Mouse (Mus musculus) ES-E14 (cell line): ENCODE data around the gene Pygm. TPM values are rescaled to one million over a fixed set of nuclear protein-coding genes. Genes with fewer than 3 reads are reported as not detected.
A peak's percentile ranks its signal among the peaks of the same experiment; 100 is the strongest.

Experiments used
- DNase-seq: peaks from one replicate; pipeline ENCODE4 v3.0.0-alpha.2; 2013; ENCODE audit warnings: low read depth, low spot score
- H3K27ac ChIP-seq: 2 replicates; pipeline ENCODE4 v1.5.1; 2012; ENCODE audit warnings: low read depth, mild to moderate bottlenecking, low read length, moderate library complexity, mixed read lengths; ENCODE audit not compliant: poor library complexity, insufficient read depth, severe bottlenecking
- H3K36me3 ChIP-seq: 2 replicates; pipeline ENCODE4 v1.6.1; 2012; ENCODE audit warnings: mild to moderate bottlenecking, low read length, moderate library complexity, mixed read lengths; ENCODE audit not compliant: control insufficient read depth, poor library complexity, insufficient read depth, severe bottlenecking
- H3K4me1 ChIP-seq, 2 experiments: fragments of 150-350 bp in 1 of 2; sonication (generic) in 1 of 2; 2 replicates each; pipeline ENCODE4 v1.6.1; 2012; ENCODE audit warnings: low read length in 2 of 2, mild to moderate bottlenecking in 1 of 2, mixed read lengths in 1 of 2; ENCODE audit not compliant: control insufficient read depth in 2 of 2, insufficient read depth in 2 of 2, poor library complexity in 1 of 2
- H3K4me3 ChIP-seq, 2 experiments: fragments of 150-350 bp in 1 of 2; sonication (generic) in 1 of 2; 2 replicates each; pipeline ENCODE4 v1.5.1; 2012; ENCODE audit warnings: low read length in 2 of 2, low read depth in 1 of 2, mild to moderate bottlenecking in 1 of 2, mixed read lengths in 1 of 2; ENCODE audit not compliant: insufficient read depth in 1 of 2, poor library complexity in 1 of 2, severe bottlenecking in 1 of 2
- H3K9ac ChIP-seq: 2 replicates; pipeline ENCODE4 v1.6.1; 2012; ENCODE audit warnings: low read depth, mild to moderate bottlenecking, low read length, mixed read lengths; ENCODE audit not compliant: poor library complexity, insufficient read depth, severe bottlenecking
- H3K9me3 ChIP-seq: fragments of 150-350 bp; sonication (generic); 2 replicates; pipeline ENCODE4 v1.6.1; 2012; ENCODE audit warnings: low read depth, mild to moderate bottlenecking, low read length; ENCODE audit not compliant: control insufficient read depth, insufficient read depth
- CHD2 ChIP-seq: IDR thresholded peaks from 2 replicates; pipeline ENCODE4 v1.6.1; 2014; ENCODE audit warnings: mild to moderate bottlenecking, low read depth, low read length, inconsistent platforms
- HCFC1 ChIP-seq: IDR thresholded peaks from 2 replicates; pipeline ENCODE4 v1.6.1; 2012; ENCODE audit warnings: low read length, inconsistent platforms, borderline replicate concordance; ENCODE audit not compliant: insufficient read depth
- MAFK ChIP-seq: IDR thresholded peaks from 2 replicates; pipeline ENCODE4 v1.6.1; 2014; ENCODE audit warnings: mild to moderate bottlenecking, low read depth, low read length, inconsistent platforms; ENCODE audit not compliant: insufficient read depth
- ZC3H11A ChIP-seq: IDR thresholded peaks from 2 replicates; pipeline ENCODE4 v1.6.1; 2012; ENCODE audit warnings: low read depth, mild to moderate bottlenecking, inconsistent platforms, low read length, borderline replicate concordance
- ZNF384 ChIP-seq: IDR thresholded peaks from 2 replicates; pipeline ENCODE4 v1.6.1; 2012; ENCODE audit warnings: low read depth, low read length, inconsistent platforms
- in situ Hi-C, 2 experiments: fragments of 600-800 bp; cut with MboI; formaldehyde crosslinking; loops; one replicate each; pipeline ENCODE4 v1.15.1; 2025; ENCODE audit warnings: low sequenced_read_pairs in 2 of 2, inconsistent platforms in 1 of 2; ENCODE audit not compliant: unreplicated experiment in 2 of 2
- total RNA-seq: library from RNA; depleted of rRNA; stranded (reverse); fragments of 300-350 nt; gene quantifications from 2 replicates; pipeline ENCODE4 v1.2.3, GENCODE M21; 2012

Gene Pygm
- total RNA-seq, 1 experiment = 4.6 TPM

- Histone ChIP-seq H3K4me1 (peaks cover 0 to 22% of the 10 kb centered on the region in 2 experiments; a peak in 3 of 4 replicates), H3K27ac (0 out of 2 replicates have a peak within 1 kb of the TSS, but pooled peaks have one; percentile 26), H3K36me3 (peaks cover 29% of the 10 kb centered on the region), H3K9ac (peak within 1 kb of the TSS; percentile 89), H3K4me3 (peak within 1 kb of the TSS; percentile 88 to 98), H3K9me3 (no peaks in the 10 kb centered on the region)
- peak; percentile 63 for DNase-seq
- in situ Hi-C loops = no loop called here
- TF ChIP-seq ZC3H11A = no peak
- TF ChIP-seq ZNF384 = no peak
Measured at GRCm38 (mm10) chr19:6340524-6341452, 43.4 kb upstream of the Pygm start, which contains the start of gene Map4k2. TSS of gene Map4k2 (plus strand) at chr19:6341135.

GRCm38 (mm10) chr19:6341453-6342077 is 42.6 kb upstream of the Pygm start:
- Histone ChIP-seq H3K36me3 (peaks cover 36% of the 10 kb centered on the region), H3K27ac (no peak overlapping the region), H3K4me3 (peak overlapping the region; percentile 88 to 98), H3K9ac (peak overlapping the region; percentile 89), H3K4me1 (peaks cover 0 to 17% of the 10 kb centered on the region in 2 experiments; a peak in 2 of 4 replicates), H3K9me3 (no peaks in the 10 kb centered on the region)
- TF ChIP-seq ZC3H11A (no peak), ZNF384 (no peak), MAFK (no peak), HCFC1 (no peak), CHD2 (no peak)
- no peak for DNase-seq
- in situ Hi-C loops = no loop called here

- DNase-seq = no peak
- H3K9ac ChIP-seq = no peak overlapping the region
- H3K4me3 ChIP-seq = no peak overlapping the region
- in situ Hi-C loops = no loop called here
- TF ChIP-seq CHD2 = no peak
- no peak for TF ChIP-seq ZC3H11A
- TF ChIP-seq ZNF384 = no peak
- no peak for TF ChIP-seq HCFC1
- TF ChIP-seq MAFK = no peak
- H3K9me3 ChIP-seq = no peaks in the 10 kb centered on the region
- H3K4me1 ChIP-seq = peaks cover 0 to 15% of the 10 kb centered on the region in 2 experiments; a peak in 2 of 4 replicates
- H3K27ac ChIP-seq = no peak overlapping the region
- H3K36me3 ChIP-seq = peaks cover 32% of the 10 kb centered on the region
Measured at GRCm38 (mm10) chr19:6342276-6342933, 41.8 kb upstream of the Pygm start.

GRCm38 (mm10) chr19:6343066-6343925 is 40.9 kb upstream of the Pygm start:
- Histone ChIP-seq H3K27ac (no peak overlapping the region), H3K4me3 (no peak overlapping the region), H3K9me3 (no peaks in the 10 kb centered on the region), H3K9ac (no peak overlapping the region), H3K4me1 (peaks cover 0 to 15% of the 10 kb centered on the region in 2 experiments; a peak in 2 of 4 replicates), H3K36me3 (peaks cover 24% of the 10 kb centered on the region)
- TF ChIP-seq CHD2 (no peak), MAFK (no peak), HCFC1 (no peak), ZNF384 (no peak), ZC3H11A (no peak)
- in situ Hi-C loops = no loop called here
- no peak for DNase-seq
